12 mouse cellular contexts compared by ENCODE assay signal in genomic region chr6:55920282-55920720, GRCm38 (mm10).
DNase-seq lines count a peak whose midpoint lies in the region; ATAC-seq and TF ChIP-seq lines count a peak whose summit lies in the region.
"Had no signal": no experiment of that assay in that cellular context is flagged by ENCODE, and none has a peak within 500 bp of the region (broad histone marks: within the 10 kb centered on the region; RNA-seq: fewer than 3 reads in every experiment).

No protein-coding gene starts in this region.

- no peak for TF ChIP-seq CTCF in brain, embryonic 14.5 days (IDR thresholded peaks at IDR 0.05; ENCODE audit: borderline replicate concordance, extremely low read depth, insufficient read depth, insufficient read length)

- H3K4me3 ChIP-seq in hindbrain, embryonic 11.5 days (ENCODE audit: low read depth, low read length), result no peak overlapping the region
- H3K4me3 ChIP-seq in midbrain, embryonic 14.5 days (replicated peaks; ENCODE audit: low read depth, low read length), result no peak overlapping the region
- H3K4me3 ChIP-seq: embryonic facial prominence, embryonic 13.5 days; liver, embryonic 12.5 days had no signal

- no peaks in the 10 kb centered on the region for H3K4me1 ChIP-seq in hindbrain, embryonic 11.5 days (replicated peaks; ENCODE audit: control insufficient read depth, insufficient read depth, low read length)
- H3K4me1 ChIP-seq in midbrain, embryonic 14.5 days (ENCODE audit: control insufficient read depth, insufficient read depth, low read length), result 0 out of 2 replicates have a peak, but pooled peaks cover 3% of the 10 kb centered on the region
- H3K4me1 ChIP-seq: embryonic facial prominence, embryonic 13.5 days; liver, embryonic 12.5 days had no signal

- DNase-seq in embryo, embryonic 10 days (ENCODE audit: low spot score), result peak; percentile 3
- no peak for DNase-seq in embryo, embryonic 9.5 days (ENCODE audit: extremely low spot score)
- DNase-seq in brain, embryonic 14.5 days (ENCODE audit: low read depth), result peak; percentile 94
- peak; percentile 21 for DNase-seq in hindbrain, embryonic 11.5 days (ENCODE audit: low spot score)
- DNase-seq in midbrain, embryonic 14.5 days, result peak; percentile 61
- no peak for DNase-seq in frontal cortex, postnatal 36 days (ENCODE audit: low spot score in 2 of 2)
- DNase-seq in heart, adult 18-20 months, result no peak
- no peak for DNase-seq in left cerebral cortex, adult 18-20 months (ENCODE audit: low spot score in 2 of 2)

- peak; percentile 56; the same call in 1 of the 2 replicates for ATAC-seq in hindbrain, embryonic 11.5 days (ENCODE audit: low FRiP score)
- peak; percentile 81; the same call in 1 of the 2 replicates for ATAC-seq in midbrain, embryonic 14.5 days (ENCODE audit: low FRiP score, low TSS enrichment)
- ATAC-seq: intestine, postnatal 0 days; liver, embryonic 12.5 days had no signal

- no peaks in the 10 kb centered on the region for H3K9me3 ChIP-seq in hindbrain, embryonic 11.5 days (ENCODE audit: control insufficient read depth, low read length)
- H3K9me3 ChIP-seq in midbrain, embryonic 14.5 days (ENCODE audit: control insufficient read depth, low read length), result no peaks in the 10 kb centered on the region
- H3K9me3 ChIP-seq: embryonic facial prominence, embryonic 13.5 days; G1E; liver, embryonic 12.5 days had no signal

- TF ChIP-seq POLR2A in brain, embryonic 14.5 days (IDR thresholded peaks at IDR 0.05; ENCODE audit: borderline replicate concordance, extremely low read depth, insufficient read depth, insufficient read length, poor library complexity, severe bottlenecking), result no peak

- H3K27me3 ChIP-seq in hindbrain, embryonic 11.5 days (ENCODE audit: control insufficient read depth, insufficient read depth, low read length), result no peaks in the 10 kb centered on the region
- H3K27me3 ChIP-seq in midbrain, embryonic 14.5 days (ENCODE audit: control insufficient read depth, insufficient read depth, low read length), result no peaks in the 10 kb centered on the region
- H3K27me3 ChIP-seq: embryonic facial prominence, embryonic 13.5 days; liver, embryonic 12.5 days had no signal

- H3K9ac ChIP-seq in hindbrain, embryonic 11.5 days (ENCODE audit: low read depth, low read length), result no peak overlapping the region
- 0 out of 2 replicates have a peak overlapping the region, but pooled peaks have one; percentile 20 for H3K9ac ChIP-seq in midbrain, embryonic 14.5 days (replicated peaks; ENCODE audit: low read length)
- H3K9ac ChIP-seq: embryonic facial prominence, embryonic 13.5 days; liver, embryonic 12.5 days had no signal

- no peaks in the 10 kb centered on the region for H3K36me3 ChIP-seq in hindbrain, embryonic 11.5 days (ENCODE audit: control insufficient read depth, insufficient read depth, low read length)
- H3K36me3 ChIP-seq in midbrain, embryonic 14.5 days (ENCODE audit: control insufficient read depth, insufficient read depth, low read length), result no peaks in the 10 kb centered on the region
- H3K36me3 ChIP-seq: embryonic facial prominence, embryonic 13.5 days; G1E; liver, embryonic 12.5 days had no signal

- WGBS in hindbrain, embryonic 11.5 days, result 54% methylated on average over 3 of the region's 3 CpGs
- 33% methylated on average over 3 of the region's 3 CpGs for WGBS in midbrain, embryonic 14.5 days

- 0 out of 2 replicates have a peak overlapping the region, but pooled peaks have one; percentile 6 for H3K27ac ChIP-seq in hindbrain, embryonic 11.5 days (ENCODE audit: low read depth, low read length)
- peak overlapping the region; percentile 77 for H3K27ac ChIP-seq in midbrain, embryonic 14.5 days (replicated peaks; ENCODE audit: low read depth, low read length)
- H3K27ac ChIP-seq: embryonic facial prominence, embryonic 13.5 days; liver, embryonic 12.5 days had no signal

- no peak overlapping the region for H3K4me2 ChIP-seq in hindbrain, embryonic 11.5 days (replicated peaks; ENCODE audit: low read depth, low read length)
- H3K4me2 ChIP-seq in midbrain, embryonic 14.5 days (ENCODE audit: low read length), result 0 out of 2 replicates have a peak overlapping the region, but pooled peaks have one; percentile 1
- H3K4me2 ChIP-seq: embryonic facial prominence, embryonic 13.5 days; liver, embryonic 12.5 days had no signal

Comparison
In these comparisons a context has a peak if more than half of its experiments do, and no peak if none do; other contexts are left out.
1. DNase-seq: peak in embryo, embryonic 10 days (single experiment), brain, embryonic 14.5 days (single experiment), hindbrain, embryonic 11.5 days (single experiment) and midbrain, embryonic 14.5 days (single experiment); none in embryo, embryonic 9.5 days (single experiment), frontal cortex, postnatal 36 days (0 of 2), heart, adult 18-20 months (0 of 2) and left cerebral cortex, adult 18-20 months (0 of 2).